Mouse (Mus musculus) cerebellum, postnatal 36 days (tissue): ENCODE data around the gene Cmtm2a.
"Not testable (repeated sequence)": the region's sequence is repeated elsewhere in the genome, so short reads cannot be mapped to it uniquely, and the experiment has no call there.

Experiments used
- DNase-seq, 2 experiments: peaks; one replicate each; pipeline ENCODE4 v3.0.0; 2021 to 2022; ENCODE audit warnings: mixed read lengths in 2 of 2

Gene Cmtm2a

GRCm38 (mm10) chr8:104268937-104269440 lies 24.0 kb downstream of the Cmtm2a start:
- no peak for DNase-seq

GRCm38 (mm10) chr8:104268368-104268767 lies 24.6 kb downstream of the Cmtm2a start:
- no peak for DNase-seq

GRCm38 (mm10) chr8:104264271-104264935 lies 28.6 kb downstream of the Cmtm2a start:
- not testable (repeated sequence) for DNase-seq

- not testable (repeated sequence) for DNase-seq
Observed at GRCm38 (mm10) chr8:104261802-104262201, 31.2 kb downstream of the Cmtm2a start.

- no peak for DNase-seq
Observed at GRCm38 (mm10) chr8:104253016-104253415, 40.0 kb downstream of the Cmtm2a start.

- DNase-seq, result no peak
Observed at GRCm38 (mm10) chr8:104251461-104251860, 41.5 kb downstream of the Cmtm2a start.

GRCm38 (mm10) chr8:104250439-104251367 lies 42.3 kb downstream of the Cmtm2a start, which contains the start of gene Cklf:
Cklf (plus strand) TSS chr8:104250861.
- peak; percentile 75 to 77 for DNase-seq

- DNase-seq, result no peak
Observed at GRCm38 (mm10) chr8:104249442-104249996, 43.5 kb downstream of the Cmtm2a start.

- DNase-seq, result peak; percentile 66 to 71
Observed at GRCm38 (mm10) chr8:104248276-104248675, 44.7 kb downstream of the Cmtm2a start, which contains the start of gene Tk2. Tk2 (minus strand) TSS chr8:104248558.

GRCm38 (mm10) chr8:104247908-104248275 lies 45.1 kb downstream of the Cmtm2a start:
- DNase-seq, result peak; percentile 29 to 31

- no peak for DNase-seq
Observed at GRCm38 (mm10) chr8:104247054-104247907, 45.7 kb downstream of the Cmtm2a start.

GRCm38 (mm10) chr8:104246621-104247020 lies 46.4 kb downstream of the Cmtm2a start:
- DNase-seq, result no peak

GRCm38 (mm10) chr8:104242038-104242644 lies 50.8 kb downstream of the Cmtm2a start:
- DNase-seq, result no peak

- DNase-seq, result no peak
Observed at GRCm38 (mm10) chr8:104239418-104239861, 53.5 kb downstream of the Cmtm2a start.

GRCm38 (mm10) chr8:104234573-104234972 lies 58.4 kb downstream of the Cmtm2a start:
- DNase-seq, result no peak

- DNase-seq, result no peak
Observed at GRCm38 (mm10) chr8:104232919-104233318, 60.1 kb downstream of the Cmtm2a start.

- no peak for DNase-seq
Observed at GRCm38 (mm10) chr8:104232039-104232438, 60.9 kb downstream of the Cmtm2a start.
